Mouse (Mus musculus) stomach, postnatal 0 days (tissue): Measurements from ENCODE around the gene Smok2b.
"Not testable (repeated sequence)": the region's sequence is repeated elsewhere in the genome, so short reads cannot be mapped to it uniquely, and the experiment has no call there.

ENCODE experiments used
- CTCF ChIP-seq: IDR thresholded peaks from 2 replicates; pipeline ENCODE4 v1.5.1; 2016; ENCODE audit warnings: antibody characterized with exemption, low read depth, mild to moderate bottlenecking, moderate library complexity
- EP300 ChIP-seq: optimal IDR thresholded peaks from 2 replicates; pipeline ENCODE3; 2016; ENCODE audit warnings: antibody characterized with exemption

DNA sequence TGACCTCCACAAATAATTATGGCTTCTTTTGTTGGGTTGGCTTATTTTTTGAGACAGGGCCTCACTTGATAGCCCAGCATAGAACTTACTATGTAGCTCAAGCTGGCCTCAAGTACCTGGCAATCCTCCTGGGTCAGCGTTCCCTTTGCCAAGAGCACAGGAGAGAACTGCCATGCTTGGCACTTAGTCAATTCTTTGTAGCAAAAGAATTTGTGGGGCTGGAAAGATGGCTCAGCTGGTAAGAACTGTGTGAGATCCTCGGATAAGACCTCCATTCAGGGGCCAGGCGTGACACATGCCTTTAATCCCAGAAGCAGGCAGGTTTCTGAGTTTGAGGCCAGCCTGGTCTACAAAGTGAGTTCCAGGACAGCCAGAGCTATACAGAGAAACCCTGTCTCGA lies 33.6 kb upstream of the Smok2b start:
- not testable (repeated sequence) for TF ChIP-seq CTCF, EP300
